Mouse (Mus musculus) heart, embryonic 11.5 days (tissue): ENCODE measurements around the gene Ppan. TPM values are rescaled to one million over a fixed set of nuclear protein-coding genes. Genes with fewer than 3 reads are reported as not detected.
A peak's percentile ranks its signal among the peaks of the same experiment; 100 is the strongest.

ENCODE experiments used
- ATAC-seq: fragments of 200-750 bp; cut with Nextera tagmentation; replicated peaks from 2 replicates; pipeline ENCODE4 v1.8.0; 2017; ENCODE audit warnings: moderate library complexity; ENCODE audit not compliant: insufficient number of reproducible peaks, low FRiP score, low TSS enrichment
- H3K27ac ChIP-seq: fragments of 300-500 bp; sonication (generic); 2 replicates; pipeline ENCODE4 v1.5.1; 2014; ENCODE audit warnings: mild to moderate bottlenecking, low read depth, low read length
- H3K27me3 ChIP-seq: fragments of 300-500 bp; sonication (generic); 2 replicates; pipeline ENCODE4 v1.6.1; 2014; ENCODE audit warnings: mild to moderate bottlenecking, low read length, mixed read lengths; ENCODE audit not compliant: control insufficient read depth, insufficient read depth
- H3K36me3 ChIP-seq: fragments of 300-500 bp; sonication (generic); 2 replicates; pipeline ENCODE4 v1.6.1; 2014; ENCODE audit warnings: mild to moderate bottlenecking, low read length, moderate library complexity, mixed read lengths; ENCODE audit not compliant: control insufficient read depth, insufficient read depth
- H3K4me1 ChIP-seq: fragments of 300-500 bp; sonication (generic); 2 replicates; pipeline ENCODE4 v1.6.1; 2014; ENCODE audit warnings: low read length; ENCODE audit not compliant: control insufficient read depth, insufficient read depth
- H3K4me2 ChIP-seq: fragments of 300-500 bp; sonication (generic); 2 replicates; pipeline ENCODE4 v1.6.1; 2014; ENCODE audit warnings: mild to moderate bottlenecking, moderate library complexity
- H3K4me3 ChIP-seq: fragments of 300-500 bp; sonication (generic); 2 replicates; pipeline ENCODE4 v1.5.1; 2014; ENCODE audit warnings: low read depth, low read length
- H3K9ac ChIP-seq: fragments of 300-500 bp; sonication (generic); 2 replicates; pipeline ENCODE4 v1.6.1; 2014; ENCODE audit warnings: mild to moderate bottlenecking, low read depth, low read length, moderate library complexity
- H3K9me3 ChIP-seq: fragments of 300-500 bp; sonication (generic); replicated peaks from 2 replicates; pipeline ENCODE4 v1.6.1; 2016; ENCODE audit warnings: low read length; ENCODE audit not compliant: control insufficient read depth
- WGBS: fragments of 180-500 bp; shearing (Covaris S2); extraction: QIAGEN DNeasy Blood & Tissue Kit; methylation state at CpG from one replicate; pipeline ENCODE4 v1.1.7; 2014; ENCODE audit not compliant: insufficient replicate concordance; 5-methylcytosine and 5-hydroxymethylcytosine counted together
- polyA plus RNA-seq: library from polyadenylated mRNA; unstranded; fragments of >200 nt; fragmentation: Nextera tagmentation; extraction: Ambion mirVana; gene quantifications from 2 replicates; pipeline ENCODE4 v1.2.1, GENCODE M21; 2014

Ppan gene
- polyA plus RNA-seq, 1 experiment from 2014 or later: 46.2 TPM

GRCm38 (mm10) chr9:20866879-20867278 lies 21.1 kb upstream of the Ppan start:
- H3K4me2 ChIP-seq: no peak overlapping the region
- no peaks in the 10 kb centered on the region for H3K4me1 ChIP-seq
- no peak for ATAC-seq
- H3K27me3 ChIP-seq: peaks cover 44% of the 10 kb centered on the region
- H3K36me3 ChIP-seq: no peaks in the 10 kb centered on the region
- no peaks in the 10 kb centered on the region for H3K9me3 ChIP-seq
- WGBS: 52% methylated on average over 3 of the region's 3 CpGs
- H3K4me3 ChIP-seq: no peak overlapping the region
- H3K27ac ChIP-seq: no peak overlapping the region
- no peak overlapping the region for H3K9ac ChIP-seq

- H3K36me3 ChIP-seq: no peaks in the 10 kb centered on the region
- H3K4me3 ChIP-seq: peak within 1 kb of the TSS; percentile 39
- ATAC-seq: 0 out of 2 replicates have a peak, but pooled peaks have one; percentile 24
- no peaks in the 10 kb centered on the region for H3K9me3 ChIP-seq
- peaks cover 44% of the 10 kb centered on the region for H3K27me3 ChIP-seq
- H3K4me1 ChIP-seq: no peaks in the 10 kb centered on the region
- H3K4me2 ChIP-seq: peak within 1 kb of the TSS; percentile 64
- WGBS: 8% methylated on average over 50 of the region's 53 CpGs
- H3K9ac ChIP-seq: peak within 1 kb of the TSS; percentile 61
- H3K27ac ChIP-seq: no peak within 1 kb of the TSS
These were observed 19.4 kb upstream of the Ppan start, which contains the start of gene A230050P20Rik for GRCm38 (mm10) chr9:20868448-20869001. A230050P20Rik (plus strand) TSS chr9:20868642.

- H3K4me1 ChIP-seq: no peaks in the 10 kb centered on the region
- H3K9ac ChIP-seq: peak overlapping the region; percentile 29; the same call in 1 of the 2 replicates
- no peaks in the 10 kb centered on the region for H3K9me3 ChIP-seq
- no peak overlapping the region for H3K27ac ChIP-seq
- peak overlapping the region; percentile 39 for H3K4me3 ChIP-seq
- WGBS: 4% methylated on average over 19 of the region's 19 CpGs
- H3K27me3 ChIP-seq: peaks cover 44% of the 10 kb centered on the region
- peak overlapping the region; percentile 64 for H3K4me2 ChIP-seq
- ATAC-seq: no peak
- H3K36me3 ChIP-seq: no peaks in the 10 kb centered on the region
These were observed 18.7 kb upstream of the Ppan start for GRCm38 (mm10) chr9:20869246-20869645.

GRCm38 (mm10) chr9:20870211-20871173 lies 17.5 kb upstream of the Ppan start:
- no peak overlapping the region for H3K9ac ChIP-seq
- ATAC-seq: no peak
- no peaks in the 10 kb centered on the region for H3K9me3 ChIP-seq
- no peaks in the 10 kb centered on the region for H3K36me3 ChIP-seq
- H3K4me1 ChIP-seq: no peaks in the 10 kb centered on the region
- no peak overlapping the region for H3K4me2 ChIP-seq
- 68% methylated on average over 12 of the region's 12 CpGs for WGBS
- H3K27ac ChIP-seq: no peak overlapping the region
- peaks cover 44% of the 10 kb centered on the region for H3K27me3 ChIP-seq
- H3K4me3 ChIP-seq: no peak overlapping the region

- H3K9me3 ChIP-seq: no peaks in the 10 kb centered on the region
- no peak overlapping the region for H3K4me3 ChIP-seq
- no peak overlapping the region for H3K4me2 ChIP-seq
- no peak overlapping the region for H3K27ac ChIP-seq
- H3K4me1 ChIP-seq: peaks cover 2% of the 10 kb centered on the region; the same call in 1 of the 2 replicates
- 89% methylated on average over 9 of the region's 10 CpGs for WGBS
- ATAC-seq: no peak
- H3K27me3 ChIP-seq: peaks cover 33% of the 10 kb centered on the region
- H3K9ac ChIP-seq: no peak overlapping the region
- no peaks in the 10 kb centered on the region for H3K36me3 ChIP-seq
These were observed 15.0 kb upstream of the Ppan start for GRCm38 (mm10) chr9:20872991-20873390.

- 84% methylated on average over 12 of the region's 12 CpGs for WGBS
- Histone ChIP-seq H3K27me3 (peaks cover 29% of the 10 kb centered on the region), H3K9ac (no peak overlapping the region), H3K4me2 (no peak overlapping the region), H3K36me3 (no peaks in the 10 kb centered on the region), H3K27ac (no peak overlapping the region), H3K4me1 (peaks cover 2% of the 10 kb centered on the region; the same call in 1 of the 2 replicates), H3K9me3 (no peaks in the 10 kb centered on the region), H3K4me3 (no peak overlapping the region)
- no peak for ATAC-seq
These were observed 14.5 kb upstream of the Ppan start for GRCm38 (mm10) chr9:20873521-20873920.

- H3K9me3 ChIP-seq: no peaks in the 10 kb centered on the region
- no peak overlapping the region for H3K9ac ChIP-seq
- H3K4me1 ChIP-seq: peaks cover 6% of the 10 kb centered on the region
- whole genome bisulfite sequencing: 55% methylated on average over 23 of the region's 23 CpGs
- ATAC-seq: no peak
- H3K4me2 ChIP-seq: no peak overlapping the region
- H3K27ac ChIP-seq: no peak overlapping the region
- H3K27me3 ChIP-seq: peaks cover 12% of the 10 kb centered on the region
- H3K36me3 ChIP-seq: no peaks in the 10 kb centered on the region
- no peak overlapping the region for H3K4me3 ChIP-seq
These were observed 12.8 kb upstream of the Ppan start for GRCm38 (mm10) chr9:20875021-20875790.
